Mouse (Mus musculus) limb, embryonic 10.5 days (tissue): ENCODE data around the gene Ranbp1. TPM values are rescaled to one million over a fixed set of nuclear protein-coding genes. Genes with fewer than 3 reads are reported as not detected.
"Not testable (repeated sequence)": the region's sequence is repeated elsewhere in the genome, so short reads cannot be mapped to it uniquely, and the experiment has no call there.

Experiments
- DNase-seq: peaks from one replicate; pipeline ENCODE4 v3.0.0-alpha.2; 2017; ENCODE audit warnings: low spot score
- H3K27ac ChIP-seq: fragments of 300-500 bp; sonication (generic); 2 replicates; pipeline ENCODE4 v1.5.1; 2016; ENCODE audit warnings: mild to moderate bottlenecking
- H3K27me3 ChIP-seq: fragments of 300-500 bp; sonication (generic); 2 replicates; pipeline ENCODE4 v1.6.1; 2016; ENCODE audit warnings: low read depth, mild to moderate bottlenecking; ENCODE audit not compliant: poor library complexity, severe bottlenecking
- H3K36me3 ChIP-seq: fragments of 300-500 bp; sonication (generic); 2 replicates; pipeline ENCODE4 v1.6.1; 2016; ENCODE audit warnings: mild to moderate bottlenecking, moderate library complexity
- H3K4me1 ChIP-seq: fragments of 300-500 bp; sonication (generic); 2 replicates; pipeline ENCODE4 v1.6.1; 2016
- H3K4me3 ChIP-seq: fragments of 300-500 bp; sonication (generic); 2 replicates; pipeline ENCODE4 v1.5.1; 2016; ENCODE audit warnings: mild to moderate bottlenecking, moderate library complexity
- H3K9me3 ChIP-seq: fragments of 300-500 bp; sonication (generic); replicated peaks from 2 replicates; pipeline ENCODE4 v1.6.1; 2016; ENCODE audit warnings: mild to moderate bottlenecking
- WGBS: fragments of 180-500 bp; shearing (Covaris S2); methylation state at CpG from one replicate; pipeline ENCODE4 v1.1.7; 2016; 5-methylcytosine and 5-hydroxymethylcytosine counted together
- polyA plus RNA-seq: library from polyadenylated mRNA; unstranded; fragments of >200 nt; fragmentation: Nextera tagmentation; extraction: Ambion mirVana; gene quantifications from 2 replicates; pipeline ENCODE4 v1.2.1, GENCODE M21; 2016

The Ranbp1 gene
- polyA plus RNA-seq, 1 experiment from 2014 or later: 1,185 TPM

DNA sequence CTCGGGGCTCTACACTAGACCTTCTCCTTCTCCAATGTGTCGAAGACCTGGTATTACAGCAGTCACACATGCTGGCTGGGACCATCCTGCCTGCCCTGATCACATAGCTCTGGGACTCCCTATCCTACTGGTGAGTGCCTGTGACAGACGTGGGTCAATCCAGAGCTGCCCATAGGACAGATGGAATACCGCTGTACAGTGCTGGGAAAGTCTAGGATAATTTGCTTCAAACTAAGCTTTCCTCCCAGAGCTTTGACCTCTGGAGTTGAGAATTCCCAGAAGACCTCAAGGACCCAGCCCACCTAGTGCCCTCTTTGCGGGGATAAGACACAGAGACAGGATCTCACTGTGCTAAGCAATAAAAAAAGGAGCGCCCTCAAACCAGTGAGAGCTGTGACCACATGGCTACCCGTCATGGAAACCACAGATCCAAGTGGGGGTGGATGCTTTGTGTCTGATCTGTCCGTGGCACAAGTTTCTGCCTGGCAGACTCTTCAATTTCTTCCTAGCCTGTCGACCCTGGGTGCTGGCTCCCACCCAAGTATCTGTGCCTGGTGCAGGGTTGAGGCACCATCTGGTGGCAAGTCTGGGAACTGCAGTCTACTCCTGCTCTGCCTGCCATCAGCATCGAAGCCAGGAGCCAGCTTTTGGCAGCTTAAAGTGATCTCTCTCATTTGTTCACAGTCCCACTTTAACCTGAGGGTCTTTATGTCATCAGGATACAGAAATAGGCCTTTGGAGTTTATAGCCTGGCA, 36.9 kb downstream of the Ranbp1 start:
- Histone ChIP-seq H3K27ac (no peak overlapping the region), H3K27me3 (peaks cover 44% of the 10 kb centered on the region), H3K36me3 (no peaks in the 10 kb centered on the region), H3K9me3 (no peaks in the 10 kb centered on the region), H3K4me3 (no peak overlapping the region), H3K4me1 (peaks cover 26% of the 10 kb centered on the region)
- DNase-seq: peak; percentile 93
- WGBS: 49% methylated on average over 10 of the region's 10 CpGs

DNA sequence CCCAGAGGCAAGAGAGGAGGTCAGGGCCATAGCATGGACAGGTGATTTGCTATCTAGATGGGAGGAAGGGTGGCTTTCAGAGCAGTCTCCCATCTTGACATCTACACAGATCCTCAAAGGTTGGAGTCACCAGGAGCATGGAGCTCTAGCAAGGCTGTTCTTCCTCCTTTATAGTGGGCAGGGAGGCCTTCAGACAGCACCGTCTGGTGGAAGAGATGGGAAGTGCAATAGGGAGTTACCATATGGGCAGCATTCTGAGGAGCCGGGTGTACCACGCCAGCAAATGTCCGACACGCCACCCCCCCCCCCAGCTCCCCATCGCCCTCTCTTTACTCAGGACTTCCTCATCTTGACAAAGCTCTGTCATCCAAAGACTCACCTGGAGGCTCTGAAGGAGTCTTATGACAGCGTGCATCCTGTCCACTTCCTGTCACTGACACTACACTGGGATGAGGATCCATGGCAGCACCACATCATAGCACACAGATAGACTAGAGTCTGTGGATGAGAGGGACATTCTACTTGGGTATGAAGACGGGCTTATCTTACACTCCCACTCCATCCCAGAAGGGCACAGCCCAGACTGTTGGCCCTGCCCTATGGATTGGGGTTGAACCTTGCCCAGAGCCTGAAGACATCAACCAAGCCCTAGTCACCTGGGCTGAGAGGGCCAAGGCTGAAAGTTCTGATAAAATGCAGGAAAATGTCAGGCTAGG, 37.7 kb downstream of the Ranbp1 start:
- Histone ChIP-seq H3K27me3 (peaks cover 48% of the 10 kb centered on the region), H3K9me3 (no peaks in the 10 kb centered on the region), H3K36me3 (no peaks in the 10 kb centered on the region), H3K27ac (peak overlapping the region; percentile 7; the same call in 1 of the 2 replicates), H3K4me1 (peaks cover 26% of the 10 kb centered on the region), H3K4me3 (no peak overlapping the region)
- WGBS: 23% methylated on average over 8 of the region's 8 CpGs
- DNase-seq: peak; percentile 78

GRCm38 (mm10) chr16:18203430-18204091, 45.0 kb downstream of the Ranbp1 start:
- Histone ChIP-seq H3K9me3 (no peaks in the 10 kb centered on the region), H3K36me3 (no peaks in the 10 kb centered on the region), H3K27ac (peak overlapping the region; percentile 70), H3K4me3 (0 out of 2 replicates have a peak overlapping the region, but pooled peaks have one; percentile 9), H3K4me1 (peaks cover 67% of the 10 kb centered on the region), H3K27me3 (peaks cover 47% of the 10 kb centered on the region)
- peak; percentile 73 for DNase-seq
- WGBS: 17% methylated on average over 7 of the region's 7 CpGs

DNA sequence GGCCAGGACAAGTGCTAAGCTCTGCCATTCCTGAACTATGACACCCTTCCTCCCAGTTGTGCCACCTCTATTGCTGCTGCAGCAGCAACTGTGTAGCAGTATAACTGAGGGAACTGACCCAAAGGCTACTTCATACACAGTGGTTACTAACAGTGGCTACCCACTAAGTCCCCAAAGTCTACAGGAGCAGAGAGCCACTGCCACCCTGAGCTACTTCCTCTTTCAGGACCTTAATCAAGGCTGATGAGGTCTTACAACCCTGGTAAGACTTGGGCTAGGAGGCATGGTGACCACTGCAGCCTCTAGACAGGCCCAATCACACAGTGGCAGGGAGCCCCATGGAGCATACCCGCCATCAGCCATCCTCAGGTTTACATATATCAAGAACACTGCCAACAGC, 46.5 kb downstream of the Ranbp1 start:
- Histone ChIP-seq H3K4me1 (peaks cover 82% of the 10 kb centered on the region), H3K27ac (peak overlapping the region; percentile 82; the same call in 1 of the 2 replicates), H3K27me3 (peaks cover 48% of the 10 kb centered on the region), H3K9me3 (no peaks in the 10 kb centered on the region), H3K4me3 (no peak overlapping the region), H3K36me3 (no peaks in the 10 kb centered on the region)
- no peak for DNase-seq
- WGBS: 92% methylated on average over 1 of the region's 1 CpGs

DNA sequence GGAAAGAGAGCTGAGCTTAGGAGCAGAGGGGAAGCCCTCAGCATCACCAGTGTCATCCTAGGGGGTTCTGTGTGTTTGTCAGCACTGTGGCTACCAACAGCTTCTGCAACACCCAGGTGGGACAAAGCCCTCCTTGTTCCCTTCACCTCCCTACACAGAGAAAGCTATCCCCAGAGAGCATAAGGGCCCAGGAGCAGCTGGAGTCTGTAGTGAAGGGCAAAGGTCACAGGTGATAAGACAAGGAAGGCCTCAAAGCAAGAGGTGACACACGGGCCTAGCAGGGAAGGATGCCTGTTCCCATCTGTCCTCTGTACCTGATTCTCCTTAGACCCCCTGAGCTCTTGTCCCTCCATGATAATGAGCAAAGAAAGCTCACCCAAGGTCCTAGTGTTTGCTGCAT, 46.9 kb downstream of the Ranbp1 start:
- H3K27me3 ChIP-seq: peaks cover 44% of the 10 kb centered on the region
- peaks cover 87% of the 10 kb centered on the region for H3K4me1 ChIP-seq
- 35% methylated on average over 1 of the region's 1 CpGs for WGBS

DNA sequence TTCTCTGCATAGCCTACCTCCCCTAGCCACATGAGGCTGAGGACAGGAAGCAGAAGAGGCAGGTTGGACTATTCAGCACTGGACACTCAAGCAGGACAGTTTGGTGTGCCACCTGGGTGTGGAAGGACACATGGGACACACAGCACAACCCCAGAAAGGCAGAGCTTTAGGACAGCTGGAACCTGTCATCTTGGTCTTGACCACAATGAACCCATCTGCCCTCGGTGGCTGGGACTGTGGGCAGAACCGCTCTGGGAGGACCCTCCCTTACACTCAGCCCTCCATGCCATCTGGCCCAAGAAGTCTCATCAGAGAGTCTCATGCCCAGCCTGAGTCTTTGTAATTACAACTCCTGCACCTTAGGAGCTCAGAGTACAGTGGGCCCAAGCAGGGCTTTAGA, 48.5 kb downstream of the Ranbp1 start:
- Histone ChIP-seq H3K9me3 (no peaks in the 10 kb centered on the region), H3K4me3 (no peak overlapping the region), H3K4me1 (peaks cover 95% of the 10 kb centered on the region), H3K27me3 (peaks cover 46% of the 10 kb centered on the region), H3K27ac (peak overlapping the region; percentile 82), H3K36me3 (no peaks in the 10 kb centered on the region)
- WGBS: 88% methylated on average over 2 of the region's 2 CpGs
- DNase-seq: no peak

More for the DNA sequence above, 46.9 kb downstream of the Ranbp1 start:
- no peak overlapping the region for H3K4me3 ChIP-seq
- no peaks in the 10 kb centered on the region for H3K36me3 ChIP-seq
- no peaks in the 10 kb centered on the region for H3K9me3 ChIP-seq
- DNase-seq: no peak
- H3K27ac ChIP-seq: peak overlapping the region; percentile 82

DNA sequence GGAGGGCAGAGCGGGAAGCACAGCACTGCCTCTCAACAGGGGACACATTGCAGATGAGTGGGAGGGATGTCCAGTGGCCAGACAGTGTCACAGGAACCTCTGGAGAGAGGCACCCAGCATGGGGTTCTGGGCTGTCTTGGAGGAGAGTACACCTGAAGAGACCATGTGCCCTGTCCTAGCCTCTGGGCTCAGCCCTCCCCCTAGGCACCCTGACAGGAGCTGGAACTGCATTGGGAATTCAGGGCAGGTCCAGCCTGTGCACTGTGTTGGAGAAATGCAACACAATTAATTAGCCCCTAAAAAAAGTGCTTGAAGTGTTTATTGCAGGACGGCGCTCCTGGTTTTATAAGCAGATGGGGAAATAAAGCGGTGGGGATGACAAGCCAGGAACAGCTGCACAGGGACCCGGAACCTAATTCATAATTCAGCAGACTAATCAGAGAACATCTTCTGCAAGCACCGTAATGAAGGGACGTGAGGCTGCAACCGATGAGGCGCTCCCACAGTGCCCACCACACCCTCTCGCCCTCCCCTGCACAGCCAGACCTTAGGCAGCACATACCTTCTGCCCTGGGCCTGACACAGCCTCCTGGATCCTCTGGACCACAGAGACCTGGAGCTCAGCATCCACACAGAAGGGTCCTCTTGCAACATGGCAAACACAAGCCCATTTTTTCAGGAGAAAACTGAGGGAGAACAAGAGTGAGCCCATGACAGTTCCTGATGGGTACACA, 50.0 kb downstream of the Ranbp1 start:
- Histone ChIP-seq H3K27me3 (peaks cover 59% of the 10 kb centered on the region), H3K4me1 (peaks cover 95% of the 10 kb centered on the region), H3K36me3 (no peaks in the 10 kb centered on the region), H3K4me3 (peak overlapping the region; percentile 2; the same call in 1 of the 2 replicates), H3K9me3 (no peaks in the 10 kb centered on the region), H3K27ac (peak overlapping the region; percentile 82)
- no peak for DNase-seq
- WGBS: 60% methylated on average over 10 of the region's 10 CpGs

- no peak overlapping the region for H3K4me3 ChIP-seq
- H3K27ac ChIP-seq: peak overlapping the region; percentile 61
- no peaks in the 10 kb centered on the region for H3K36me3 ChIP-seq
- no peak for DNase-seq
- peaks cover 94% of the 10 kb centered on the region for H3K4me1 ChIP-seq
- H3K9me3 ChIP-seq: no peaks in the 10 kb centered on the region
- 86% methylated on average over 6 of the region's 6 CpGs for WGBS
- peaks cover 61% of the 10 kb centered on the region for H3K27me3 ChIP-seq
Observed at GRCm38 (mm10) chr16:18197881-18198280, 50.7 kb downstream of the Ranbp1 start.

DNA sequence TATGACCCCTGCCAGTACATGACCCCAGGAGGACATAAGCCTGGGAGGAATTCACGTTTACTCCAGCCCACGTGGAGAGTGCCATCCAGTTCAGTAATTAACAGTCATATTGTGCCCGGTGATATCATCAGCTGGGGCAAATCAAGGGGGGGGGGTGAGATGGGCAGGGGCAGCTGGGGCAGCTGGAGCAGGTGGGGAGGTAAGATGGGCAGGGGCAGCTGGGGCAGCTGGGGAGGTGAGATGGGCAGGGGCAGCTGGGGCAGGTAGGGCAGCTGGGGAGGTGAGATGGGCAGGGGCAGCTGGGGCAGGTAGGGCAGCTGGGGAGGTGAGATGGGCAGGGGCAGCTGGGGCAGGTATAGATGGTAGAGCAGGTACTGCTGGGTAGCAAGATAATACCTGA, 53.0 kb downstream of the Ranbp1 start:
- DNase-seq, H3K4me3 ChIP-seq, H3K27ac ChIP-seq, H3K36me3 ChIP-seq, H3K9me3 ChIP-seq: not testable (repeated sequence)
- WGBS: 61% methylated on average over 3 of the region's 3 CpGs
- peaks cover 65% of the 10 kb centered on the region for H3K27me3 ChIP-seq
- H3K4me1 ChIP-seq: peaks cover 73% of the 10 kb centered on the region

- Histone ChIP-seq H3K27ac (peak overlapping the region; percentile 61; the same call in 1 of the 2 replicates), H3K27me3 (peaks cover 63% of the 10 kb centered on the region), H3K4me3 (no peak overlapping the region), H3K4me1 (peaks cover 68% of the 10 kb centered on the region), H3K9me3 (no peaks in the 10 kb centered on the region), H3K36me3 (no peaks in the 10 kb centered on the region)
- no peak for DNase-seq
- WGBS: 56% methylated on average over 5 of the region's 5 CpGs
Observed at GRCm38 (mm10) chr16:18195068-18195467, 53.5 kb downstream of the Ranbp1 start.

DNA sequence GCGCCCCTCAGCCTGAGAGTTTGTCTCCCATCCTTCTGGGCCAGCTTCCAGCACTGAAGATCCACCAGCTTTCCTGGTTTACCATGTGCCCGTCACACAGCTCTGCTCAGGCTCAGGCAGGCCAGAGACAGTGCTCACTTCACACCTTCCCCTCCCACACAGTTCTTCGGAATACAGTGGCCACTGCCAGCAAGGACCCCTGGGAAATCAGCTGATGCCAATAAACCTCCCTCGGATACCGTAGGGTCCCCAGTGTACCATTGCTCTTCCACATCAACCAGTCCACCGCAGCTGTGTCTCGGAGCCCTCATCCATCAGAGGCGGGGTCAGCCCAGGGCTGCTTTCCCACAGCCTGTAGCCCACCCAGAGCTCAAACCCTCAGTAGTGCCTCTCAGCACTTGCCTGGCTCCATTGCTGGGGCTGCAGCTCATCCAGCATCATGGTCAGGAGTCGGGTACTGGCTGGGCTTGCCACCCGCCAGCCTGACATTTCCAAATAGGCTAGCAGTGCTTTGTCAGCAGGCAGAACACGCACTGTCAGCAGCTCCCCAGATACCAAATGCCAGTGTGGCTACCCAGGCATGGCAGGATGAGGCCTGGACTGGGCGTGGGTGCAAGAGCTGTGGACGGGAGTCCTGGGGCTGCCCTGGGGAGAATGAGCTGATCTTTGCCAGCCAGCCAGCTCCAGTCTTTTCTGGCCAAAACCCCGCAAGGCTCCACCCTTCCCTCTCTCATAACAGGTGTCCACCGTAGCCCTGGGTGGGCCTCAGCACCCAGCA, 54.1 kb downstream of the Ranbp1 start:
- Histone ChIP-seq H3K27me3 (peaks cover 63% of the 10 kb centered on the region), H3K36me3 (no peaks in the 10 kb centered on the region), H3K9me3 (no peaks in the 10 kb centered on the region), H3K4me3 (no peak overlapping the region), H3K4me1 (peaks cover 65% of the 10 kb centered on the region), H3K27ac (peak overlapping the region; percentile 61; the same call in 1 of the 2 replicates)
- no peak for DNase-seq
- 59% methylated on average over 15 of the region's 15 CpGs for WGBS

- Histone ChIP-seq H3K4me1 (peaks cover 48% of the 10 kb centered on the region), H3K4me3 (no peak overlapping the region), H3K9me3 (no peaks in the 10 kb centered on the region), H3K27ac (no peak overlapping the region), H3K27me3 (peaks cover 41% of the 10 kb centered on the region), H3K36me3 (no peaks in the 10 kb centered on the region)
- WGBS: 86% methylated on average over 2 of the region's 2 CpGs
- DNase-seq: no peak
Observed at GRCm38 (mm10) chr16:18191006-18191405, 57.5 kb downstream of the Ranbp1 start.
